Mouse (Mus musculus) heart, embryonic 12.5 days (tissue): ENCODE results near the gene Ocln. TPM values are rescaled to one million over a fixed set of nuclear protein-coding genes. Genes with fewer than 3 reads are reported as not detected.

ENCODE experiments used
- ATAC-seq: fragments of 200-750 bp; cut with Nextera tagmentation; 2 replicates; pipeline ENCODE4 v1.8.0; 2017; ENCODE audit warnings: moderate TSS enrichment, moderate library complexity; ENCODE audit not compliant: insufficient number of reproducible peaks, low FRiP score
- H3K27ac ChIP-seq: fragments of 300-500 bp; sonication (generic); 2 replicates; pipeline ENCODE4 v1.5.1; 2016; ENCODE audit warnings: mild to moderate bottlenecking, moderate library complexity; ENCODE audit not compliant: poor library complexity, severe bottlenecking
- H3K27me3 ChIP-seq: fragments of 300-500 bp; sonication (generic); replicated peaks from 2 replicates; pipeline ENCODE4 v1.6.1; 2016; ENCODE audit warnings: mild to moderate bottlenecking, moderate library complexity
- H3K36me3 ChIP-seq: fragments of 300-500 bp; sonication (generic); 2 replicates; pipeline ENCODE4 v1.6.1; 2016; ENCODE audit warnings: mild to moderate bottlenecking, moderate library complexity
- H3K4me1 ChIP-seq: fragments of 300-500 bp; sonication (generic); replicated peaks from 2 replicates; pipeline ENCODE4 v1.6.1; 2016; ENCODE audit warnings: mild to moderate bottlenecking
- H3K4me2 ChIP-seq: fragments of 300-500 bp; sonication (generic); 2 replicates; pipeline ENCODE4 v1.6.1; 2016; ENCODE audit warnings: mild to moderate bottlenecking, moderate library complexity
- H3K4me3 ChIP-seq: fragments of 300-500 bp; sonication (generic); 2 replicates; pipeline ENCODE4 v1.5.1; 2016; ENCODE audit warnings: mild to moderate bottlenecking
- H3K9ac ChIP-seq: fragments of 300-500 bp; sonication (generic); 2 replicates; pipeline ENCODE4 v1.6.1; 2016; ENCODE audit warnings: mild to moderate bottlenecking, moderate library complexity
- H3K9me3 ChIP-seq: fragments of 300-500 bp; sonication (generic); replicated peaks from 2 replicates; pipeline ENCODE4 v1.6.1; 2016; ENCODE audit warnings: mild to moderate bottlenecking, moderate library complexity
- WGBS: fragments of 180-500 bp; shearing (Covaris S2); methylation state at CpG from one replicate; pipeline ENCODE4 v1.1.7; 2016; 5-methylcytosine and 5-hydroxymethylcytosine counted together
- polyA plus RNA-seq: library from polyadenylated mRNA; unstranded; fragments of >200 nt; fragmentation: Nextera tagmentation; extraction: Ambion mirVana; gene quantifications from 2 replicates; pipeline ENCODE4 v1.2.1, GENCODE M21; 2016

The Ocln gene
- polyA plus RNA-seq, 1 experiment from 2014 or later, result 1.6 TPM

- Histone ChIP-seq H3K9ac (no peak overlapping the region), H3K4me1 (peaks cover 11% of the 10 kb centered on the region), H3K27ac (no peak overlapping the region), H3K36me3 (no peaks in the 10 kb centered on the region), H3K9me3 (no peaks in the 10 kb centered on the region), H3K27me3 (no peaks in the 10 kb centered on the region), H3K4me3 (no peak overlapping the region), H3K4me2 (no peak overlapping the region)
- ATAC-seq, result no peak
Observed at GRCm38 (mm10) chr13:100579951-100580350, 27.4 kb upstream of the Ocln start.

- 55% methylated on average over 3 of the region's 3 CpGs for WGBS
- Histone ChIP-seq H3K4me3 (no peak overlapping the region), H3K4me2 (no peak overlapping the region), H3K27ac (no peak overlapping the region), H3K9me3 (no peaks in the 10 kb centered on the region), H3K4me1 (peaks cover 11% of the 10 kb centered on the region), H3K9ac (no peak overlapping the region), H3K27me3 (no peaks in the 10 kb centered on the region), H3K36me3 (no peaks in the 10 kb centered on the region)
- no peak for ATAC-seq
Observed at GRCm38 (mm10) chr13:100579220-100579619, 26.7 kb upstream of the Ocln start.

- H3K4me2 ChIP-seq, result no peak overlapping the region
- WGBS, result 27% methylated on average over 2 of the region's 2 CpGs
- peak; percentile 22; the same call in 1 of the 2 replicates for ATAC-seq
- no peaks in the 10 kb centered on the region for H3K27me3 ChIP-seq
- H3K4me3 ChIP-seq, result no peak overlapping the region
- H3K4me1 ChIP-seq, result no peaks in the 10 kb centered on the region
- no peaks in the 10 kb centered on the region; the same call in 1 of the 2 replicates for H3K9me3 ChIP-seq
- H3K36me3 ChIP-seq, result no peaks in the 10 kb centered on the region
- H3K9ac ChIP-seq, result no peak overlapping the region
- H3K27ac ChIP-seq, result no peak overlapping the region; the same call in 1 of the 2 replicates
Observed at GRCm38 (mm10) chr13:100575950-100576349, 23.4 kb upstream of the Ocln start.

GRCm38 (mm10) chr13:100570713-100571112 is 18.2 kb upstream of the Ocln start:
- Histone ChIP-seq H3K27me3 (no peaks in the 10 kb centered on the region), H3K27ac (no peak overlapping the region), H3K4me3 (no peak overlapping the region), H3K9ac (no peak overlapping the region), H3K36me3 (no peaks in the 10 kb centered on the region), H3K9me3 (no peaks in the 10 kb centered on the region; the same call in 1 of the 2 replicates), H3K4me1 (no peaks in the 10 kb centered on the region), H3K4me2 (no peak overlapping the region)
- WGBS, result 46% methylated on average over 2 of the region's 2 CpGs
- ATAC-seq, result no peak

GRCm38 (mm10) chr13:100568359-100568758 is 15.8 kb upstream of the Ocln start:
- ATAC-seq, result no peak
- Histone ChIP-seq H3K9me3 (no peaks in the 10 kb centered on the region), H3K27me3 (no peaks in the 10 kb centered on the region), H3K36me3 (no peaks in the 10 kb centered on the region), H3K4me3 (no peak overlapping the region), H3K27ac (no peak overlapping the region), H3K4me1 (no peaks in the 10 kb centered on the region), H3K9ac (no peak overlapping the region), H3K4me2 (no peak overlapping the region)
- 94% methylated on average over 1 of the region's 1 CpGs for WGBS

GRCm38 (mm10) chr13:100559449-100559848 is 6.9 kb upstream of the Ocln start:
- WGBS, result 59% methylated on average over 9 of the region's 9 CpGs
- H3K36me3 ChIP-seq, result no peaks in the 10 kb centered on the region
- H3K27ac ChIP-seq, result no peak overlapping the region
- no peak overlapping the region for H3K4me2 ChIP-seq
- H3K9me3 ChIP-seq, result no peaks in the 10 kb centered on the region
- H3K9ac ChIP-seq, result no peak overlapping the region
- H3K27me3 ChIP-seq, result peaks cover 8% of the 10 kb centered on the region; the same call in 1 of the 2 replicates
- ATAC-seq, result no peak
- no peak overlapping the region for H3K4me3 ChIP-seq
- H3K4me1 ChIP-seq, result no peaks in the 10 kb centered on the region

- H3K27ac ChIP-seq, result no peak overlapping the region
- ATAC-seq, result no peak
Observed at GRCm38 (mm10) chr13:100557011-100557410, 4.5 kb upstream of the Ocln start.

GRCm38 (mm10) chr13:100553042-100553437 is 522 bp upstream of the Ocln start:
- Histone ChIP-seq H3K4me1 (peaks cover 14% of the 10 kb centered on the region), H3K9me3 (no peaks in the 10 kb centered on the region), H3K4me3 (peak overlapping the region; percentile 89), H3K9ac (peak overlapping the region; percentile 80; the same call in 1 of the 2 replicates), H3K4me2 (peak overlapping the region; percentile 100), H3K27ac (no peak overlapping the region), H3K27me3 (peaks cover 51% of the 10 kb centered on the region), H3K36me3 (no peaks in the 10 kb centered on the region)
- WGBS, result 6% methylated on average over 12 of the region's 12 CpGs
- no peak for ATAC-seq

More at GRCm38 (mm10) chr13:100557011-100557410, 4.5 kb upstream of the Ocln start:
- Histone ChIP-seq H3K9me3 (no peaks in the 10 kb centered on the region), H3K4me3 (no peak overlapping the region), H3K4me2 (no peak overlapping the region), H3K27me3 (peaks cover 21% of the 10 kb centered on the region), H3K9ac (no peak overlapping the region), H3K4me1 (peaks cover 7% of the 10 kb centered on the region), H3K36me3 (no peaks in the 10 kb centered on the region)
- 62% methylated on average over 4 of the region's 4 CpGs for WGBS

GRCm38 (mm10) chr13:100552009-100552368 is 529 bp downstream of the Ocln start:
- no peak for ATAC-seq
- peaks cover 51% of the 10 kb centered on the region for H3K27me3 ChIP-seq
- no peaks in the 10 kb centered on the region for H3K36me3 ChIP-seq
- H3K4me2 ChIP-seq, result peak overlapping the region; percentile 100
- H3K4me1 ChIP-seq, result peaks cover 14% of the 10 kb centered on the region
- peak overlapping the region; percentile 89 for H3K4me3 ChIP-seq
- WGBS, result under 1% methylated on average over 35 of the region's 35 CpGs
- peak overlapping the region; percentile 80 for H3K9ac ChIP-seq
- H3K9me3 ChIP-seq, result no peaks in the 10 kb centered on the region
- no peak overlapping the region for H3K27ac ChIP-seq

- Histone ChIP-seq H3K4me2 (peak overlapping the region; percentile 100), H3K27me3 (peaks cover 51% of the 10 kb centered on the region), H3K27ac (no peak overlapping the region), H3K9ac (peak overlapping the region; percentile 80), H3K4me1 (peaks cover 14% of the 10 kb centered on the region), H3K4me3 (peak overlapping the region; percentile 89), H3K36me3 (no peaks in the 10 kb centered on the region), H3K9me3 (no peaks in the 10 kb centered on the region)
- ATAC-seq, result no peak
- WGBS, result under 1% methylated on average over 41 of the region's 41 CpGs
Observed at GRCm38 (mm10) chr13:100551371-100552008, 1.0 kb downstream of the Ocln start.

- Histone ChIP-seq H3K4me3 (no peak overlapping the region), H3K36me3 (no peaks in the 10 kb centered on the region), H3K27ac (no peak overlapping the region), H3K9ac (no peak overlapping the region), H3K4me1 (peaks cover 9% of the 10 kb centered on the region), H3K4me2 (no peak overlapping the region), H3K9me3 (no peaks in the 10 kb centered on the region), H3K27me3 (peaks cover 33% of the 10 kb centered on the region)
- WGBS, result 77% methylated on average over 5 of the region's 5 CpGs
- ATAC-seq, result no peak
Observed at GRCm38 (mm10) chr13:100547269-100547668, 5.2 kb downstream of the Ocln start.

GRCm38 (mm10) chr13:100545510-100545909 is 7.0 kb downstream of the Ocln start:
- no peak for ATAC-seq
- Histone ChIP-seq H3K36me3 (no peaks in the 10 kb centered on the region), H3K4me1 (no peaks in the 10 kb centered on the region), H3K27ac (no peak overlapping the region), H3K27me3 (peaks cover 15% of the 10 kb centered on the region), H3K4me2 (no peak overlapping the region), H3K9me3 (no peaks in the 10 kb centered on the region), H3K9ac (no peak overlapping the region), H3K4me3 (no peak overlapping the region)
- 66% methylated on average over 3 of the region's 3 CpGs for WGBS
